Mouse (Mus musculus) E14TG2a.4 (cell line): ENCODE data around the gene Ip6k3.

Experiments
- CTCF ChIP-seq: conservative IDR thresholded peaks from 2 replicates; pipeline ENCODE4 v1.5.1; 2014; ENCODE audit warnings: low read length
- NANOG ChIP-seq: IDR thresholded peaks from 2 replicates; pipeline ENCODE4 v1.6.1; 2014; ENCODE audit warnings: borderline replicate concordance, low read length, mixed read lengths

- TF ChIP-seq CTCF (no peak), NANOG (no peak)
These were observed 32.9 kb downstream of the Ip6k3 start for GRCm38 (mm10) chr17:27134715-27135114.
